Mouse (Mus musculus): ENCODE results near the gene Rara. TPM values are rescaled to one million over a fixed set of nuclear protein-coding genes. Genes with fewer than 3 reads are reported as not detected.
"Not testable (repeated sequence)": the region's sequence is repeated elsewhere in the genome, so short reads cannot be mapped to it uniquely, and the experiment has no call there.

Gene Rara
- polyA plus RNA-seq, 1 experiment from 2014 or later = 17.3 TPM

DNA sequence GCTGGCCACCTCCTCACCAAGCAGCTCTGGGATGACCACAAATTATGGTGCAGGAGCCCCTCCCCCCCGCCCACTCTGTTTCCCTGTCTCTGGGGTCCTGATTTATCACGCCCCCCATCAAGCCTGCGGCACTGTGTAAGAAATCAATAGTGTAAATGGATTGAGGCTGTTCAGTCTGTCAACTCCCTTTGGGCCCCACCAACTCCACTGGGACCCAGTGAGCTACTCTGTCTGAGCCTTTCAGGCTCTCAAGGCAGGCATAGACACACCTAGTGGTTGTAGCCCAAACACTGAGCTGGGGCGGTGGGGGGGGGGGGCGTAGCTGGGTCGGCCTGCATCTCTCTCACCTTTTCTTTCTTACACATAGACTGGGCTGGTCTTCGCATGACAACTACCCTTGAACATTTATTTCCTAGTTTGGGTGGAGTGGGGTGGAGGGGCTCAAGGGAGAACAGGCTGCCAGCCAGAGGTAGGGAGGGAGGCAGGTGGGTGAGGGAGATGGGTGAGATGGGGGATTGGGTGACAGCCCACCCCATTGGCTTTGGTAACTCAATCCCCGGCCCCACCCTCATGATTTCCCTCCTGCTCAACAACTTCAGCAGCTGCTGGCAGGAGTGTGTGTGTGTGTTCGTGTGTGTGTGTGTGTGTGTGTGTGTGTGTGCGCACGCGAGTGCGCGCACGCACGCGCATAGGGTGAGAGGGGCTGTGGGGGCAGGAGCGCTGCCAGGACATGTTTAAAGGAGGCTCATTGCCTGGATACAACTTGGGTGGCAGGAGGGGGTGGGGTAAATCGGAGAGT is 4.9 kb downstream of the Rara start:
- Histone ChIP-seq H3K36me3 (no peaks in the 10 kb centered on the region), H3K9ac (replicated peaks) (no peak overlapping the region), H3K4me1 (peaks cover 80% of the 10 kb centered on the region), H3K9me3 (replicated peaks) (no peaks in the 10 kb centered on the region), H3K27me3 (replicated peaks) (no peaks in the 10 kb centered on the region), H3K27ac (replicated peaks) (peak overlapping the region; percentile 75; the same call in 1 of the 2 replicates), H3K4me2 (peak overlapping the region; percentile 19), H3K4me3 (replicated peaks) (no peak overlapping the region)
- no peak for ATAC-seq (ENCODE audit: low FRiP score)
- WGBS = 12% methylated on average over 19 of the region's 19 CpGs

DNA sequence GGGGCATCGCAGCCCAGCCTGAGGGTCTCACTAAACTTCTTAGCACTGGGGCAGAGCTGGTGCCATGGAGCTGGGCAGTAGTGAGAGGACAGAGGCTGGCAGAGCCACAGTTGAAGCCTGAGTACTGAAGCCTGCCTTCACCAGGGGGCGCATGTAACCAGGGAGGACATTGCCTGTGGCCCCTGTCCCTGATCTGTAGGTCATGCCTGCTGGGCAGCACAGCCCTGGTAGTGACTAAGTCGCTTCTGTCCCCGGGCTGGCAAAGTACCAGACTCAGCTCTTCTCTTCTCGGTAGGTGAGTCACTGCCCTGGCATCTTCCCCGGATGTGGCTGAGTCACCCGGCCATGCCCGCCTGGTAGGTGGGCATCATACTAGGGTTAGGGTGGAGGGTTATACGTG is 5.5 kb downstream of the Rara start:
- H3K9ac ChIP-seq (replicated peaks) = no peak overlapping the region

DNA sequence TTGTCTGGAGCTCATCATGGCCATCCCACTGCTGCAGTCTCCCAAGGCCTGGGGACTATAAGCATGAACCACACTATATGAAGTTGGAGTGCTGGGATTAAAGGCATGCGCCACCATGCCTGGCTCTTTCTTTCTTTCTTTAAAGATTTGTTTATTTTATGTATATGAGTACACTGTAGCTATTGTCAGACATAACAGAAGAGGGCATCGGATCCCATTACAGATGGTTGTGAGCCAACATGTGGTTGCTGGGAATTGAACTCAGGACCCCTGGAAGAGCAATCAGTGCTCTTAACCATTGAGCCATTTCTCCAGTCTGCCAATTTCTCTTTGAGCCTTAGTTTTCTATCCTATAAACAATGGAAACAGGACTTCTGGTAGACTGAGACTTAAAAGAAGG is 6.2 kb downstream of the Rara start:
- not testable (repeated sequence) for H3K4me3 ChIP-seq (replicated peaks); H3K4me2 ChIP-seq; H3K9me3 ChIP-seq (replicated peaks); H3K9ac ChIP-seq (replicated peaks); ATAC-seq (ENCODE audit: low FRiP score); H3K27ac ChIP-seq (replicated peaks); H3K27me3 ChIP-seq (replicated peaks); H3K36me3 ChIP-seq
- peaks cover 80% of the 10 kb centered on the region for H3K4me1 ChIP-seq
- WGBS = 85% methylated on average over 2 of the region's 2 CpGs

More for the DNA sequence above, 5.5 kb downstream of the Rara start:
- H3K27ac ChIP-seq (replicated peaks) = no peak overlapping the region
- H3K4me3 ChIP-seq (replicated peaks) = no peak overlapping the region
- WGBS = 34% methylated on average over 9 of the region's 9 CpGs
- H3K27me3 ChIP-seq (replicated peaks) = no peaks in the 10 kb centered on the region
- H3K4me1 ChIP-seq = peaks cover 80% of the 10 kb centered on the region
- no peak for ATAC-seq (ENCODE audit: low FRiP score)
- peak overlapping the region; percentile 19 for H3K4me2 ChIP-seq
- H3K36me3 ChIP-seq = no peaks in the 10 kb centered on the region
- no peaks in the 10 kb centered on the region for H3K9me3 ChIP-seq (replicated peaks)

DNA sequence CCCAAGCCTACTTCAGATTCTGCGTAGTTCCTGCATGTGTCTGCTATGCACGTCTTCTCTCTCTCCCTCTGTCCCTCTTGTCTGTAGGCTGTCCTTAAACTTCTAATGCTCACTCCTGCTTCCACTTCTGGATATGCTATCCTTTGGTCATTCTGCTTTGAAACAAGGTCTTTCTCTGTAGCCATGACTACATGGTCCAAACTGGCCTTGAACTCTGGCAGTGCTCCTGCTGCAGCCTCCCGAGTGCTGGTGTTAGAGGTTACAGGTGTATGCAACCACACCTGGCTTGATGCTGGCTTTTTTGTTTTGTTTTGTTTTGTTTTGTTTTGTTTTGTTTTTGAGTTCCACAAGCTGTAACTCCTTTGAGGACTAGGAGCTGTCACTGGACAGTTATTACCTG is 6.7 kb downstream of the Rara start:
- Histone ChIP-seq H3K9me3 (replicated peaks) (no peaks in the 10 kb centered on the region), H3K4me3 (replicated peaks) (no peak overlapping the region), H3K4me1 (peaks cover 80% of the 10 kb centered on the region), H3K27me3 (replicated peaks) (no peaks in the 10 kb centered on the region), H3K36me3 (no peaks in the 10 kb centered on the region), H3K27ac (replicated peaks) (no peak overlapping the region), H3K4me2 (no peak overlapping the region), H3K9ac (replicated peaks) (no peak overlapping the region)
- WGBS = 85% methylated on average over 3 of the region's 3 CpGs
- no peak for ATAC-seq (ENCODE audit: low FRiP score)

DNA sequence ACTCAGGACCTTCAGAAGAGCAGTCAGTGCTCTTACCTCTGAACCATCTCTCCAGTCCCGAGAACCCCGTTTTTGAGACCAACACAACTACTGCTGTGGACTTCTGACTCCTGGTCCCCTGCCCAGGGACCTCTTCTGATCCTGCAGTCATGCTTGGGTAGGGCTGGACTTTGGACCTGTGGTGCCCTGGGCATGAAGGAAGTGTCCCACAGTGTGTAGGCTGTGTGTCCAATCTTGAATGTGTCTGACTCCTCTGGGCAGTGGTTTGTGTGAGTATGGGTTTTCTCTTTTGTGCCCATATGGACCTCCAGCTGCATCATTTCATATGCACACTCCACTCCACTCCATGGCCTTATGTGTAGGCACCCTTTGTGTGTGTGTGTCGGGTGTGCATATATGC is 7.5 kb downstream of the Rara start:
- H3K27ac ChIP-seq (replicated peaks) = no peak overlapping the region
- 87% methylated on average over 3 of the region's 3 CpGs for WGBS
- no peaks in the 10 kb centered on the region for H3K27me3 ChIP-seq (replicated peaks)
- no peak overlapping the region for H3K4me3 ChIP-seq (replicated peaks)
- no peaks in the 10 kb centered on the region for H3K9me3 ChIP-seq (replicated peaks)
- H3K4me2 ChIP-seq = no peak overlapping the region
- ATAC-seq (ENCODE audit: low FRiP score) = no peak
- H3K4me1 ChIP-seq = peaks cover 80% of the 10 kb centered on the region
- no peaks in the 10 kb centered on the region for H3K36me3 ChIP-seq
- no peak overlapping the region for H3K9ac ChIP-seq (replicated peaks)

DNA sequence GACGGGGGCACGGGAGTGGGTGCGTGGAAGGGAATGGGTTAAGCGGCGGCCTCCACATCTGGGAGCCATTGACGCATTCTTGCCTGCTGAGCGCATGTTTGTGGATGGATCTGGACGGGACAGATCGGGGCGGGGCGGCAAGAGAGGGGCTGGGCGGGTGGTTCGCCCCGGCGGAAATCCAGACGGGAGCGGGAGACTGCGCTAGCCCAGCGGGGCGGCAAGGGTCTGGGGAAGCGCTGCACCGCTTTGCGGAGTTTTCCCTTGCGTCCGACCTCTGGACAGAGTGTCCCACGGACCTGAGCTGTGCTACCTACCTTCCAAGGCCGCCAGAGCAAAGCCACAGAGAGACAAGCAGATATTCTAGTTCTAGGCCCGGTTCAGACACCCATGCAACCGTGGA is 8.6 kb downstream of the Rara start:
- 4% methylated on average over 29 of the region's 29 CpGs for WGBS
- Histone ChIP-seq H3K36me3 (no peaks in the 10 kb centered on the region), H3K4me3 (replicated peaks) (peak overlapping the region; percentile 71), H3K4me1 (peaks cover 80% of the 10 kb centered on the region), H3K27ac (replicated peaks) (peak overlapping the region; percentile 65), H3K27me3 (replicated peaks) (no peaks in the 10 kb centered on the region), H3K9me3 (replicated peaks) (no peaks in the 10 kb centered on the region), H3K9ac (replicated peaks) (peak overlapping the region; percentile 53; the same call in 1 of the 2 replicates), H3K4me2 (peak overlapping the region; percentile 84)
- ATAC-seq (ENCODE audit: low FRiP score) = no peak

DNA sequence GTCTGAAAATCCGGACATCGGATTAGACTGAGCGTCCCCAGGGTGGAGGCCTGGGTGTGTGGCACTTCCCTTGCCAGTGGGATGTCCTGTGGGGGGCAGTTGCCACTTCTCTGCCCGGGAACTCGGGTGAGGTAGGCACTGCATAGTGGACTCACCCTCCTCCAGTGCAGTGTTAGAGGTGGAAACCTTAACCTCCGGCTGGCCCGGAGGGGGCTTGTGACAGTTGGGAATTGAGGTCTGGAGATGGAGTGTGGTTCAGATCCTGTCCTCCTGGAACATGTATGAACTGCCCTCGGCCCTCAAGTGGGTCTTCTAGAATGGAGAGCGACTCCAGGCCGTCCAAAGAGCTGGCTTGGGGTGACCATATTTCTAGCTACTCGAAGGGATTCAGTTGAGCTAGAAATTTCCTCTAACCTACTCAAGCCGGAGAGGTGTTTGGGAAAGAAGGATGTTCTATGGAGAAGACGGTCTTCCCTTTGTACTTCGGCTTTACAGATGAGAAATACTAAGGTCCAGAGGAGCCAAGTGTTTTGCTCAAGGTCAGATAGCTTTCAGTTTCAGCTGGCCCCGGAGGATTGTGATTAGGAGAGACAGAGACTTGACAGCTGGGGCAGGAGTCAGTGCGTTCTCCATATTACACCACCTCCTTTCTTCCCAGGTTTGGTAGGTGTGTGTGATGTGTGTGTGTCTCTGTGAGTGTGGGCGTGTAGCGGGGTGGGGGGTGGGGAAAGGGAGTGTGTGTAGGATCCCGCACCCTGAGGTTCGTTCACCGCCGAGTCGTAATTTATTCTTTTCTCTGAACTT is 9.2 kb downstream of the Rara start:
- Histone ChIP-seq H3K36me3 (no peaks in the 10 kb centered on the region), H3K9me3 (replicated peaks) (no peaks in the 10 kb centered on the region), H3K4me1 (peaks cover 80% of the 10 kb centered on the region), H3K4me2 (peak overlapping the region; percentile 84), H3K27me3 (replicated peaks) (no peaks in the 10 kb centered on the region), H3K4me3 (replicated peaks) (peak overlapping the region; percentile 71), H3K9ac (replicated peaks) (peak overlapping the region; percentile 53), H3K27ac (replicated peaks) (peak overlapping the region; percentile 65)
- ATAC-seq (ENCODE audit: low FRiP score) = peak; percentile 22; the same call in 1 of the 2 replicates
- 4% methylated on average over 23 of the region's 23 CpGs for WGBS

DNA sequence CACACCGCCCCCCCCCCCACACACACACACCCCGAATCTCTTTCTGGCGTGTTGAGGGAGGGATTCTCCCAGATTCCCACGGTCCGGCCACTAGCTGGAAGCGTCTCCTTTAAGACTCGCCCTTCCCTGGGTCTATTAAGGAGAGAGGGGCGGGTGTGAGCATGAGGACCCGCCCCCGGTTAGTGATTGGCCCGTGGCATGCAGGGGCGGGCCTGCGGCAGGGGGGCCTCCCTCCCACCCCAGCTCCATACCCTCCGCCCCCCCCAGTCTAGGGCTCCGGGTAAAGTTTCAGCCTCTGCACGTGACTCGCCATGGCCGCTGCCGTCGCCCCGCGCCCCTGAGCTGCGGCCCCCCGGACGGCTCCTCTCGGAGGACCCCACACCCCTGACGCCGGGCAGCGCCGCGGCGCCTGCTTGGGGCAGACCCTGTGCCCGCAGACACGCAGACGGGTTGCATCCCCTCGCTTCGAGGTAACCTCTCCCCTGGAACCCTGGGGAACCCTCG is 9.8 kb downstream of the Rara start:
- Histone ChIP-seq H3K27ac (replicated peaks) (peak overlapping the region; percentile 65), H3K9me3 (replicated peaks) (no peaks in the 10 kb centered on the region), H3K4me3 (replicated peaks) (peak overlapping the region; percentile 71), H3K4me2 (peak overlapping the region; percentile 84), H3K27me3 (replicated peaks) (no peaks in the 10 kb centered on the region), H3K4me1 (peaks cover 80% of the 10 kb centered on the region), H3K9ac (replicated peaks) (peak overlapping the region; percentile 53), H3K36me3 (no peaks in the 10 kb centered on the region)
- peak; percentile 85 for ATAC-seq (ENCODE audit: low FRiP score)
- WGBS = under 1% methylated on average over 38 of the region's 38 CpGs

DNA sequence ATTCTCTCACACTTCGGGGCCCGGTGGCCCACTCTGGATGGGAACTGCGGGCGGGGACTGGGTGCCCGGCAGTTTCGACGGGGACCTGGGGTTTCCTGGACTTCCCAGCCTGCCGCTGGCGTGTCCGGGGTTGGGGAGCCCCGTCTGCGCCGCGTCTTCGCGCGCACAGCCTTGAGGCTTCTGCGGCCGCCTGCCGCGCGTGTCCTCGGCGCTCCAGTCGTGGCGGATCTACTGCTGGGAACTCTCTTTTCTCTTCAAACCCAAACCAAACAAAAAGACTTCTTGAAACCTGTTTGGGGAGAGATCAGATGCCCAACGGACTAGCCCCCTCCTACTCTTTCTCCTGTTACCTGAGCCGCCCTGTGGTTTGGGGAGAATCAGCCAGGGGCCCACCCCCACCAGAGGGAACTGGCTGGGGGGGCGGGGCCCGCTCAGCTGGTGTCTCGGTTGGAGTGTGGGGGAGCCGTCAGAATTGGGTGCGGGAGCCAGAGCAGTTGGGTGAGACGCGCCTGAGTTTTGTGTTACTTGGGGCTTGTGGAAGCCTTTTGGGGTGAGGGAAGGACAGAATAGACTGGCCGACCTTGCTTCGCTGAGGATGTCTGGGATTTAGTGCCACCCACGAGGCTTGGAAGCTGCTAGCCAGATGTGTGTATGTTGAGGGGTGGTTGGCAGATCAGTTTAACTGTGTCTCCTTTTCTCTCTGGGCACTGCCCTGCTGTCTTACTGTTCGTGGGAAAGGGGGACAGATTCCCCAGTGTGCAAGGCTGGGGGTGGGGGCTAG is 10.5 kb downstream of the Rara start:
- peak overlapping the region; percentile 53 for H3K9ac ChIP-seq (replicated peaks)
- no peaks in the 10 kb centered on the region for H3K27me3 ChIP-seq (replicated peaks)
- 0 out of 2 replicates have a peak, but pooled peaks have one; percentile 2 for ATAC-seq (ENCODE audit: low FRiP score)
- H3K27ac ChIP-seq (replicated peaks) = peak overlapping the region; percentile 54
- H3K36me3 ChIP-seq = no peaks in the 10 kb centered on the region
- H3K9me3 ChIP-seq (replicated peaks) = no peaks in the 10 kb centered on the region
- H3K4me1 ChIP-seq = peaks cover 80% of the 10 kb centered on the region
- peak overlapping the region; percentile 84 for H3K4me2 ChIP-seq
- under 1% methylated on average over 39 of the region's 39 CpGs for WGBS
- peak overlapping the region; percentile 71 for H3K4me3 ChIP-seq (replicated peaks)

DNA sequence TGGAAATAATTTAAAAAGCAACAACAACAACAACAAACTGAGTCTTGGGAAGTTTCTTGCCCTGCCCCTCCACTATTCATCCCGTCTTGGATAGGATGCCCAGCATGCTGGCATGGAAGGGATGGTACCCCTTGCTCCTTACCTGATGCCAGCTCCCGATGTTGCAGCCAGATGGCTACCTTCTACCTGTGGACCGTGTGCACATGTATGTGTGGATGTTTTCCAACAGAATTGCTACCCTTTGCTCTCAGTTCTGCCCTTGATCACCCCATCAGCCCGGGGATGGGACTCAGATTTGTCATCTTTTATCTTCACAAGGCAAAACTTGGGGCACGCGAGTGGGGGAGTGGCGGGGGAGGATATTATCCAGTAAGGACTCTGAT is 11.1 kb downstream of the Rara start:
- Histone ChIP-seq H3K36me3 (no peaks in the 10 kb centered on the region), H3K27ac (replicated peaks) (no peak overlapping the region), H3K27me3 (replicated peaks) (no peaks in the 10 kb centered on the region), H3K4me2 (peak overlapping the region; percentile 84), H3K9ac (replicated peaks) (peak overlapping the region; percentile 53; the same call in 1 of the 2 replicates), H3K9me3 (replicated peaks) (no peaks in the 10 kb centered on the region), H3K4me1 (peaks cover 80% of the 10 kb centered on the region), H3K4me3 (replicated peaks) (peak overlapping the region; percentile 71)
- WGBS = 45% methylated on average over 7 of the region's 7 CpGs
- no peak for ATAC-seq (ENCODE audit: low FRiP score)

All from neural tube, embryonic 15.5 days (tissue).